Mouse (Mus musculus): Measurements from ENCODE around the gene Olfr1425.
"Not testable (repeated sequence)": the region's sequence is repeated elsewhere in the genome, so short reads cannot be mapped to it uniquely, and the experiment has no call there.

Olfr1425 gene

GRCm38 (mm10) chr19:12077631-12078030 is at the start of gene Olfr1425:
Gene Olfr1425, minus strand, starts transcription at chr19:12077731.
- DNase-seq (ENCODE audit: low spot score in 2 of 2) = not testable (repeated sequence)

DNA sequence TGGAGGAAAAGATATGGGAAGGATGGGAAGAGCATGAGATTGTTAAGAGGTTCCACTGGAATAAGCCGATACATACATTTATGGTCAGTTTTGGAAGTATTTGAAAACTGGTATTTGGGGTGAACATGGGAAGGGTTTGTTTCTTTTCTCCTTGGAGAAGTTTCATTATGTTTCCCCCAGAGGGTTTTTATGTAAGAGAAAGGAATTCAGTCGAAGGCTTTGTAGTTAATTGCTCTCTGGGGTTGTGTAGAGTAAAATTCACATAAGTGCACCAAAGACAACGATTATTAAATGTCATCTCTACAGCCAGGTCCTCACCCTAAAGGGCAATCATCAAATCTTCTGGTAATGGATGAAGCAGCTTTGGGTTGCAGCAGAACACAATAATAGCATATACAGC is 45.6 kb upstream of the Olfr1425 start, which contains the start of gene Olfr76:
Gene Olfr76, minus strand, starts transcription at position 101 of the 400 bp plus-strand sequence.
- no peak for DNase-seq (ENCODE audit: low spot score in 2 of 2)

GRCm38 (mm10) chr19:12116464-12116863 is 38.9 kb upstream of the Olfr1425 start:
- DNase-seq (ENCODE audit: low spot score in 2 of 2) = no peak

- DNase-seq (ENCODE audit: low spot score in 2 of 2) = no peak
Measured at GRCm38 (mm10) chr19:12115797-12116196, 38.3 kb upstream of the Olfr1425 start, which contains the start of gene Olfr1428. Gene Olfr1428, minus strand, starts transcription at chr19:12115897.

- no peak for DNase-seq (ENCODE audit: low spot score in 2 of 2)
Measured at GRCm38 (mm10) chr19:12113807-12114206, 36.3 kb upstream of the Olfr1425 start.

DNA sequence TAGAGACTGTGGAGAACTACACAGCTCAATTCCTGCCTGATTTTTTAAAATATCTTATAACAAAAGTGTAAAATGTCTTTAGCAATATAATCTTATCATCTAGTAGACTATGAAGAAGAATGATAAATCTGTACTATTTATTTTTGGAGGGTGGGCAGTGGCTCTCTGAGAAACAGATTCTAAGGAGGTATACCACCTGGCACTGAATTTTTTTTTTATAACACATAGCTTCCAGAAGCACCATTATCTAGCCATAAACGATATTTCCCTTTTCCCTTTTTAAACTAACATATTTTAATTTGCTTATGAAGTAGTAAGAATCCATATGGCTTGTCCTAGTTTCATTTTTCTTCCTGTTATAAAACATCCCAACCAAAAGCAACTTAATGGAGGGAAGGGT is 27.0 kb upstream of the Olfr1425 start:
- DNase-seq (ENCODE audit: low spot score in 2 of 2) = no peak

- no peak for DNase-seq (ENCODE audit: low spot score in 2 of 2)
Measured at GRCm38 (mm10) chr19:12103234-12103633, 25.7 kb upstream of the Olfr1425 start, which contains the start of gene Olfr1427. Gene Olfr1427, minus strand, starts transcription at chr19:12103334.

DNA sequence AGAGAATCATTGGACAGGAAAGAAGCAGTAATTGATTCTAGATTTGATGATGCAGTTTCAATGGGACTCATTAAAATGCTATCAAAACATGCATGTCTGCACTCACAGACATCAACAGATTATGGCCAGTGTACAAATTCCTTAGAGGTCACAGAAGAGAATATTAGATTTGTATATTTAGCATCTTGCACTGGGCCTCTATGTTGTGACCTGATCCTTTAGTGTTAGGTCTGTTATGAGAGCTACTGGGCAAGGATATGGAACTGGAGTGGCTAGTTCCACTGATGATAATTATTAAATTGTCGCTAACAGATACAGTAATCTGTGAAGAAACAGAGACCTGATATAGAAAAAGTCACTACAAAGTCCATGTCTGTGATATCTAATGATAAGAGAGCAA is 14.4 kb upstream of the Olfr1425 start, which contains the start of gene Olfr1426:
Gene Olfr1426, minus strand, starts transcription at position 101 of the 400 bp plus-strand sequence.
- no peak for DNase-seq (ENCODE audit: low spot score in 2 of 2)

- not testable (repeated sequence) for DNase-seq (ENCODE audit: low spot score in 2 of 2)
Measured at GRCm38 (mm10) chr19:12069546-12069945, 8.0 kb downstream of the Olfr1425 start.

- not testable (repeated sequence) for DNase-seq (ENCODE audit: low spot score in 2 of 2)
Measured at GRCm38 (mm10) chr19:12067806-12068205, 9.7 kb downstream of the Olfr1425 start.

DNA sequence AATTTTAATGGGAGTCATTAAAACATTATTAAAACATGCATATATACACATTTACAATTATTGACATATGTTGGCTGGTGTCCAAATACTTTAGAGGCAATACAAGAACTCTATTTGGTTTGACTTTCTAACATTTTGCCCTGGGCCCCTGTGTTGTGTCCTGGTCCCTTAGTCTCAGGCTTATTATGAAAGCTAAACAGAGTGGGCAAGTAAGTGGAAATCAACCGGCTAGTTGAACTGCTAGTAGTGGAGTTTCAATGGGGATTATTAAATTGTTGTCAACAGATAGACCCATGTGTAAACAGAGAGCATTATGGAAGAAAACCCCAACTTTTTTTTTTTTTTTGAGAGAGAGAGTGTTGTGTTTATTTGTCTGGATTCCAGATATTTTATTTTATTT is 14.9 kb downstream of the Olfr1425 start, which contains the start of gene Olfr1424:
Gene Olfr1424, minus strand, starts transcription at position 101 of the 400 bp plus-strand sequence.
- not testable (repeated sequence) for DNase-seq (ENCODE audit: low spot score in 2 of 2)

DNA sequence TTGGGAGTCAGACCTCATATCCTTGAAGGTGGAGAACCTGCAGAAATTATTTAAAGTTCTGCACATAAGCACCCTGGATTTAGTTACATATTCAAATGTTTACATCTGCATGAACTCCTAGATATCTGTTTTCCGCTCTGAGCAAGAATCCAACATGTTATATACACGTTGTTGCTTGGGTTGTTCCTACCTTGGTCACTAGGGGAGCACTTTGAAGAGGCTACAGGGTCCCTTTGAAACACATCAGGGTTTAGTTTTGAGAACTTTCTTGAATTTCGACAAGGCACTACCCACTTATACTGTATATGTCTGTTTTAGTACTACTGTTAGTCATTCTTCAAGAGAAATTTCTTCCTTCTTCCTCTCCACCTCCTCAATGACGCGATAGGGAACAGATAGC is 34.4 kb downstream of the Olfr1425 start:
- DNase-seq (ENCODE audit: low spot score in 2 of 2) = no peak

GRCm38 (mm10) chr19:12041217-12041616 is 36.3 kb downstream of the Olfr1425 start, which contains the start of gene Olfr1423:
Gene Olfr1423, minus strand, starts transcription at chr19:12041317.
- DNase-seq (ENCODE audit: low spot score in 2 of 2) = no peak

- DNase-seq (ENCODE audit: low spot score in 2 of 2) = no peak
Measured at GRCm38 (mm10) chr19:12037727-12038126, 39.8 kb downstream of the Olfr1425 start.

GRCm38 (mm10) chr19:12026606-12027005 is 50.9 kb downstream of the Olfr1425 start:
- DNase-seq (ENCODE audit: low spot score in 2 of 2) = peak in 1 of 2 experiments; percentile 47

DNA sequence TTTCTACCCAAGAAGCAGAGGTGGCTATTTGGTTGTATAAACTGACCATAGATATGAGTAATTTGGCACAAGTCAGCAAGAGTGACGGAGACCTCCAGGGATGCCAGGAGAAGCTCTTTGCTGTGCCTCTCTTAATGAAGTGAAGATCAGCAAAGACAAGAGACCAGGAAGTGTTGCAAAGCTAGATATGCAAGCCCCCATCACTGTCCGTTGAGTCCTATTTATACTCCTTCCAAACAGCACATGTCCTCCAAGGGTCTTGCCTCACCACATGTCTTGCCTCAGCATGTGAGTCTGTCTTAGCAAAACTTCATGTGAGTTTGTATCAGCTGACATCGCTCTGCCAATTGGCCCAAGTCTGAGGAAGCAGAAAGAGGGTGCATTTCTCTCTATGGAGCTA is 52.2 kb downstream of the Olfr1425 start:
- no peak for DNase-seq (ENCODE audit: low spot score in 2 of 2)

DNA sequence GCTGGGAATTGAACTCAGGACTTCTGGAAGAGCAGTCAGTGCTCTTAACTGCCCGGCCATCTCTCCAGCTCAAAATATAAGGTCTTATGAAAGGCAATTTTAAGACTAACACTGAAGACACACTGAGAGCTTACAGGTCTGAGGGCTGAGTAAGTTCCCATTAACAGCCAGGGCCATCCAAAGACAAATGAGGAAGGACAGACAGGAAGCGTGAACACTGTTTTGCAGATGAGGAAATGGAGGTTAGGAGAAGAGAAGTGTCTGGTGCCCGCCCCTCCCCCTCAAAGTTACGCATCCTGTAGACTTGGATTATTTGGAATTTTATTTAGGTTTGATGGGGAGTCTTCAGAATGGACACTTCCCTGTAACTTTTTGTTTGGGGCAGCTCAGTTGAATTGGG is 53.4 kb downstream of the Olfr1425 start:
- no peak for DNase-seq (ENCODE audit: low spot score in 2 of 2)
